Mouse (Mus musculus): ENCODE results near the gene Gp9. TPM values are rescaled to one million over a fixed set of nuclear protein-coding genes. Genes with fewer than 3 reads are reported as not detected.

The Gp9 gene
- polyA plus RNA-seq, 1 experiment from 2014 or later, result 2.6 TPM

GRCm38 (mm10) chr6:87793821-87794510 lies 16.1 kb downstream of the Gp9 start:
- H3K27me3 ChIP-seq (replicated peaks; ENCODE audit: low read depth, poor library complexity, severe bottlenecking), result no peaks in the 10 kb centered on the region
- H3K36me3 ChIP-seq (replicated peaks), result peaks cover 10% of the 10 kb centered on the region
- 0 out of 2 replicates have a peak, but pooled peaks cover 7% of the 10 kb centered on the region for H3K4me1 ChIP-seq
- DNase-seq (ENCODE audit: low spot score), result no peak
- WGBS, result 94% methylated on average over 10 of the region's 10 CpGs
- no peak overlapping the region for H3K4me3 ChIP-seq
- no peak overlapping the region for H3K27ac ChIP-seq (replicated peaks)
- no peaks in the 10 kb centered on the region for H3K9me3 ChIP-seq

- H3K9me3 ChIP-seq, result no peaks in the 10 kb centered on the region
- DNase-seq (ENCODE audit: low spot score), result no peak
- 0 out of 2 replicates have a peak, but pooled peaks cover 7% of the 10 kb centered on the region for H3K4me1 ChIP-seq
- H3K27ac ChIP-seq (replicated peaks), result no peak overlapping the region
- H3K36me3 ChIP-seq (replicated peaks), result peaks cover 10% of the 10 kb centered on the region
- WGBS, result 71% methylated on average over 6 of the region's 6 CpGs
- H3K4me3 ChIP-seq, result no peak overlapping the region
- H3K27me3 ChIP-seq (replicated peaks; ENCODE audit: low read depth, poor library complexity, severe bottlenecking), result no peaks in the 10 kb centered on the region
These were observed 17.7 kb downstream of the Gp9 start for GRCm38 (mm10) chr6:87795385-87796150.

- H3K4me3 ChIP-seq, result no peak overlapping the region
- 90% methylated on average over 6 of the region's 6 CpGs for WGBS
- H3K36me3 ChIP-seq (replicated peaks), result peaks cover 10% of the 10 kb centered on the region
- 0 out of 2 replicates have a peak, but pooled peaks cover 7% of the 10 kb centered on the region for H3K4me1 ChIP-seq
- no peaks in the 10 kb centered on the region for H3K9me3 ChIP-seq
- no peak overlapping the region for H3K27ac ChIP-seq (replicated peaks)
- no peaks in the 10 kb centered on the region for H3K27me3 ChIP-seq (replicated peaks; ENCODE audit: low read depth, poor library complexity, severe bottlenecking)
- no peak for DNase-seq (ENCODE audit: low spot score)
These were observed 18.5 kb downstream of the Gp9 start for GRCm38 (mm10) chr6:87796251-87796880.

GRCm38 (mm10) chr6:87797321-87797720 lies 19.4 kb downstream of the Gp9 start:
- H3K36me3 ChIP-seq (replicated peaks), result peaks cover 5% of the 10 kb centered on the region
- DNase-seq (ENCODE audit: low spot score), result no peak
- WGBS, result 50% methylated on average over 2 of the region's 2 CpGs
- no peak overlapping the region for H3K27ac ChIP-seq (replicated peaks)
- 0 out of 2 replicates have a peak, but pooled peaks cover 7% of the 10 kb centered on the region for H3K4me1 ChIP-seq
- H3K27me3 ChIP-seq (replicated peaks; ENCODE audit: low read depth, poor library complexity, severe bottlenecking), result no peaks in the 10 kb centered on the region
- H3K4me3 ChIP-seq, result no peak overlapping the region
- H3K9me3 ChIP-seq, result no peaks in the 10 kb centered on the region

- Histone ChIP-seq H3K27ac (replicated peaks) (no peak overlapping the region), H3K4me1 (0 out of 2 replicates have a peak, but pooled peaks cover 7% of the 10 kb centered on the region), H3K27me3 (replicated peaks; ENCODE audit: low read depth, poor library complexity, severe bottlenecking) (no peaks in the 10 kb centered on the region), H3K4me3 (no peak overlapping the region), H3K9me3 (no peaks in the 10 kb centered on the region), H3K36me3 (replicated peaks) (0 out of 2 replicates have a peak, but pooled peaks cover 2% of the 10 kb centered on the region)
- WGBS, result 88% methylated on average over 6 of the region's 6 CpGs
- no peak for DNase-seq (ENCODE audit: low spot score)
These were observed 21.7 kb downstream of the Gp9 start for GRCm38 (mm10) chr6:87799576-87799975.

GRCm38 (mm10) chr6:87802462-87802861 lies 24.6 kb downstream of the Gp9 start:
- H3K27me3 ChIP-seq (replicated peaks; ENCODE audit: low read depth, poor library complexity, severe bottlenecking), result no peaks in the 10 kb centered on the region
- DNase-seq (ENCODE audit: low spot score), result no peak
- 0 out of 2 replicates have a peak, but pooled peaks cover 6% of the 10 kb centered on the region for H3K36me3 ChIP-seq (replicated peaks)
- H3K4me1 ChIP-seq, result 0 out of 2 replicates have a peak, but pooled peaks cover 4% of the 10 kb centered on the region
- no peak overlapping the region for H3K27ac ChIP-seq (replicated peaks)
- H3K9me3 ChIP-seq, result no peaks in the 10 kb centered on the region
- WGBS, result 83% methylated on average over 7 of the region's 7 CpGs
- no peak overlapping the region for H3K4me3 ChIP-seq

GRCm38 (mm10) chr6:87804036-87804435 lies 26.2 kb downstream of the Gp9 start:
- no peak for DNase-seq (ENCODE audit: low spot score)
- WGBS, result 87% methylated on average over 1 of the region's 1 CpGs
- Histone ChIP-seq H3K4me1 (0 out of 2 replicates have a peak, but pooled peaks cover 4% of the 10 kb centered on the region), H3K9me3 (no peaks in the 10 kb centered on the region), H3K27ac (replicated peaks) (no peak overlapping the region), H3K4me3 (no peak overlapping the region), H3K27me3 (replicated peaks; ENCODE audit: low read depth, poor library complexity, severe bottlenecking) (no peaks in the 10 kb centered on the region), H3K36me3 (replicated peaks) (0 out of 2 replicates have a peak, but pooled peaks cover 6% of the 10 kb centered on the region)

GRCm38 (mm10) chr6:87804886-87805285 lies 27.0 kb downstream of the Gp9 start:
- Histone ChIP-seq H3K27ac (replicated peaks) (no peak overlapping the region), H3K9me3 (no peaks in the 10 kb centered on the region), H3K4me1 (0 out of 2 replicates have a peak, but pooled peaks cover 8% of the 10 kb centered on the region), H3K27me3 (replicated peaks; ENCODE audit: low read depth, poor library complexity, severe bottlenecking) (peaks cover 6% of the 10 kb centered on the region), H3K36me3 (replicated peaks) (0 out of 2 replicates have a peak, but pooled peaks cover 6% of the 10 kb centered on the region), H3K4me3 (no peak overlapping the region)
- WGBS, result 85% methylated on average over 7 of the region's 7 CpGs
- DNase-seq (ENCODE audit: low spot score), result no peak

- Histone ChIP-seq H3K36me3 (replicated peaks) (0 out of 2 replicates have a peak, but pooled peaks cover 6% of the 10 kb centered on the region), H3K27me3 (replicated peaks; ENCODE audit: low read depth, poor library complexity, severe bottlenecking) (peaks cover 11% of the 10 kb centered on the region), H3K27ac (replicated peaks) (no peak overlapping the region), H3K4me3 (no peak overlapping the region), H3K9me3 (no peaks in the 10 kb centered on the region), H3K4me1 (peaks cover 11% of the 10 kb centered on the region)
- DNase-seq (ENCODE audit: low spot score), result no peak
- WGBS, result 91% methylated on average over 7 of the region's 7 CpGs
These were observed 27.6 kb downstream of the Gp9 start for GRCm38 (mm10) chr6:87805448-87805847.

- Histone ChIP-seq H3K4me3 (no peak overlapping the region), H3K4me1 (peaks cover 17% of the 10 kb centered on the region), H3K27me3 (replicated peaks; ENCODE audit: low read depth, poor library complexity, severe bottlenecking) (peaks cover 11% of the 10 kb centered on the region), H3K27ac (replicated peaks) (no peak overlapping the region), H3K9me3 (no peaks in the 10 kb centered on the region), H3K36me3 (replicated peaks) (0 out of 2 replicates have a peak, but pooled peaks cover 6% of the 10 kb centered on the region)
- no peak for DNase-seq (ENCODE audit: low spot score)
- 79% methylated on average over 2 of the region's 2 CpGs for WGBS
These were observed 28.2 kb downstream of the Gp9 start for GRCm38 (mm10) chr6:87806028-87806427.

GRCm38 (mm10) chr6:87806857-87807256 lies 29.0 kb downstream of the Gp9 start:
- DNase-seq (ENCODE audit: low spot score), result no peak
- WGBS, result 49% methylated on average over 2 of the region's 2 CpGs

GRCm38 (mm10) chr6:87807735-87808440 lies 30.0 kb downstream of the Gp9 start:
- Histone ChIP-seq H3K9me3 (no peaks in the 10 kb centered on the region), H3K4me1 (peaks cover 33% of the 10 kb centered on the region), H3K36me3 (replicated peaks) (0 out of 2 replicates have a peak, but pooled peaks cover 6% of the 10 kb centered on the region), H3K4me3 (no peak overlapping the region), H3K27me3 (replicated peaks; ENCODE audit: low read depth, poor library complexity, severe bottlenecking) (peaks cover 11% of the 10 kb centered on the region), H3K27ac (replicated peaks) (no peak overlapping the region)
- 86% methylated on average over 4 of the region's 4 CpGs for WGBS
- no peak for DNase-seq (ENCODE audit: low spot score)

More at GRCm38 (mm10) chr6:87806857-87807256, 29.0 kb downstream of the Gp9 start:
- Histone ChIP-seq H3K9me3 (no peaks in the 10 kb centered on the region), H3K4me3 (no peak overlapping the region), H3K4me1 (peaks cover 25% of the 10 kb centered on the region), H3K27me3 (replicated peaks; ENCODE audit: low read depth, poor library complexity, severe bottlenecking) (peaks cover 11% of the 10 kb centered on the region), H3K36me3 (replicated peaks) (0 out of 2 replicates have a peak, but pooled peaks cover 6% of the 10 kb centered on the region), H3K27ac (replicated peaks) (no peak overlapping the region)

Measured in embryonic facial prominence, embryonic 10.5 days (tissue).